Mouse (Mus musculus) 416B (cell line): ENCODE measurements around the gene Klhl30.
A peak's percentile ranks its signal among the peaks of the same experiment; 100 is the strongest.

Source experiments
- DNase-seq: peaks from one replicate; pipeline ENCODE4 v3.0.0; 2011; ENCODE audit warnings: low read depth

Klhl30 gene

GRCm38 (mm10) chr1:91364822-91365644 is 14.2 kb downstream of the Klhl30 start:
- no peak for DNase-seq

GRCm38 (mm10) chr1:91365816-91366214 is 15.0 kb downstream of the Klhl30 start:
- no peak for DNase-seq

GRCm38 (mm10) chr1:91366215-91367108 is 15.6 kb downstream of the Klhl30 start, which contains the start of gene Erfe:
Gene Erfe, plus strand, starts transcription at chr1:91366430.
- DNase-seq, result no peak

- DNase-seq, result no peak
Measured at GRCm38 (mm10) chr1:91367295-91367694, 16.5 kb downstream of the Klhl30 start.

DNA sequence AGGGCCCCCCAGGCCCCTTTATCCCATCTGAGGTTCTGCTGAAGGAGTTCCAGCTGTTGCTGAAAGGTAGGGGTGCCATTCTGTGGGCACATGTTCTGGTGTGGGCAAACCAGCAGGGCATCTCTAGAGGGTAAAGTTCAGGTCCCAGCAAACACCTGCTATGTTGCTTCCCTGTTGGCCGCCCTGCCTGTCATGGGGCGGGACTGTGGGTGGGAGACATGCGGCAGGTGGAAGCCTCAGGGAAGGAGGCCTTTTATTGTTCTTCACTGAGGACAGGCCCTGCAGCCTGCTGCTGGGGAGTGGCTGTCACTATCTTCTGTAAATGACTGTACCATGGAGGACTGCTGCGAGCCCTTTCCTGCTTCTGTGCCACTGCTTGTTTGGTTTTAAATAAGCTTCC is 18.6 kb downstream of the Klhl30 start:
- DNase-seq, result no peak

DNA sequence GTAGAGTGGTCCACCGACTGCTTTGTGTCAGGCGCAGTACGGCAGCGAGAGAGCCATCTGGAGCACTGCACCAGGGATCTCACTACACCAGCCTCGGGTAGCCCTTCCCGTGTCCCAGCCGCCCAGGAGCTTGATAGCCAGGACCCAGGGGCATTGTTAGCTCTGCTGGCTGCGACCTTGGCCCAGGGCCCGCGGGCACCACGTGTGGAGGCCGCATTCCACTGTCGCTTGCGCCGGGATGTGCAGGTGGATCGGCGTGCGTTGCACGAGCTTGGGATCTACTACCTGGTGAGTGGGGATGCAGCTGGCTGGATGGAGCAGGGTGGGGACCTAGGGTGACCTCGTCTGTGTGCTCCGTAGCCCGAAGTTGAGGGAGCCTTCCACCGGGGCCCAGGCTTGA is 19.2 kb downstream of the Klhl30 start:
- no peak for DNase-seq

DNA sequence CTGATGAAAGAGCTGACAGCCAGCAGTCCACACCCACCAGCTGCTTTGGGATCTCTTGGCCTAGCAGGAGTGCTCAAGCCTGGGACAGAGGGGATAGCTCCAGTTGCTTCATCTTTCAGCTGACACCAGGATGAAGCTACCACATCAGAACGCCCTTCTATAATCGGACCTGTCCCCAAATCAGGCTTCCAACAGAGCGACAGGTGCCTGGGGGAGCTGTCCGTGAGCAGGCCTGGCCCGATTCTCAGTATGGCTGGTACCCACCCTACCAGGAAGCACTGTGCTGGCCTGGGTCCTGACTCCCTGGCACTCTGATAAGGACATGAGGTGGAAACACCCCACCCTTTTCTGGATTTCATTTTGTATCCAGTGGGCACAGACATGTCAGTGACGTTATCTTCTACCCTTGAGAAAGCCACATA is 22.6 kb downstream of the Klhl30 start:
- DNase-seq, result no peak

DNA sequence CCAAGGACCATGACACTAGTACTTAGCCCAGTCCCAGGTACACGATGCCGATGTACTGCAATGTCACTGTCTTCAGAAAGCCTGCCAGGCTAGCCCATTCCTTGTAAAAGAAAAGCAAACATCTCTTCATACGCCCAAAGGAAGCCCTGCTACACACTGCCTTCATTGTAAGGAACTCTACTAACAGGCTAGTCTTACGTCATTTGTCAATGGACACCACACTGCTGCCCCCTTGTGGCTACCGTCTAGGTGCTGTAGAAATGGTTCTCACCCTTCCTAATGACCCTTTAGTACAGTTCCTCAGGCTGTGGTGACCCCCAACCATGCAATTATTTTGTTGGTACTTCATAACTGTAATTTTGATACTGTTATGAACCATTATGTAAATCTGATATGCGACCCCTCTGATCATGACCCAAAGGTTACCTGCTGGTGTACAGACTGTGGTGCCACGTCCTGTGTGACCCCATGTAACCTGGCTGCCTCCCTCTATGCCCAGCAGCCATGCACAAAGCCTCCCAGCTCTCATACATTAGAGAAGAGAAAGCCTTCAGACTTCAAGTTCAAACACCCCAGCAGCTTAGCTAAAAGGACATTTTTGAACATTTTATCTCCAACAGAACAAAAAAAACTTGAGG is 29.8 kb downstream of the Klhl30 start:
- peak; percentile 84 for DNase-seq

DNA sequence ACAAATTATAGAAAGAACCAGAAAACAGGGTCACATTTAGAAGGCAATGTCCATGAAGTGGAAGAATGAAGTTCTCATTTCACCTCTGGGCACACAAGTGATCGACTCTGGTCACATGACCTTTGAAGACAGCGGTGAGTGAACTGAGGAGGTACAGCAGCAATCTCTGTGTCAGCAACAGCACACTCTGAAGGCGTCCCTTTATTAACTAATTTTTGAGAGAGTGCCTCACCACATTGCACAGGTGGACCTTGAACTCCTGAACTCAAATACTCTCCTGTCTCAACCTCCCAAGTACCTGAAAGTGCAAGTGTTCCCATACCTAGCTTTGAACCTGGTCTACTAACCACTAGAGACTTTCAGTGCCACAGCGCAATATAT is 30.3 kb downstream of the Klhl30 start:
- no peak for DNase-seq

- no peak for DNase-seq
Measured at GRCm38 (mm10) chr1:91390369-91390768, 39.6 kb downstream of the Klhl30 start.

DNA sequence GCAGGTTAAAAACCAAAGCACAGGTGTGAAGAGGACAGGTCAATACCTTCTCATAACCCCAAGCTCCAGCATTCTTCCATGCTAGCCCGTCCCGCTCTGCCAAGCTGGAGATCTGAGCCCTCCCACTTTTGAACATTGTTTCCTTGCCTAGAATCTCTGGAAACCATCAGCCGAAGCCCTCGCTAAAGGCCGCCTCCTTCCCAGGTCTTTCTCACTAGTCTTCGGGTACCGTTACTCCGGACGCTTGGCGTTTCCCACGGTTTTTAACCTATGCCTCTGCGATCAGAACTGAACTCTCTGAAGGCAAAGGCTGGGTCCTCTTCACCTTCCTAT is 47.1 kb downstream of the Klhl30 start:
- DNase-seq, result no peak

- DNase-seq, result peak; percentile 82
Measured at GRCm38 (mm10) chr1:91398260-91399062, 47.6 kb downstream of the Klhl30 start, which contains the start of gene Ilkap. Gene Ilkap, minus strand, starts transcription at chr1:91398815.

GRCm38 (mm10) chr1:91404976-91405375 is 54.2 kb downstream of the Klhl30 start:
- peak; percentile 51 for DNase-seq

DNA sequence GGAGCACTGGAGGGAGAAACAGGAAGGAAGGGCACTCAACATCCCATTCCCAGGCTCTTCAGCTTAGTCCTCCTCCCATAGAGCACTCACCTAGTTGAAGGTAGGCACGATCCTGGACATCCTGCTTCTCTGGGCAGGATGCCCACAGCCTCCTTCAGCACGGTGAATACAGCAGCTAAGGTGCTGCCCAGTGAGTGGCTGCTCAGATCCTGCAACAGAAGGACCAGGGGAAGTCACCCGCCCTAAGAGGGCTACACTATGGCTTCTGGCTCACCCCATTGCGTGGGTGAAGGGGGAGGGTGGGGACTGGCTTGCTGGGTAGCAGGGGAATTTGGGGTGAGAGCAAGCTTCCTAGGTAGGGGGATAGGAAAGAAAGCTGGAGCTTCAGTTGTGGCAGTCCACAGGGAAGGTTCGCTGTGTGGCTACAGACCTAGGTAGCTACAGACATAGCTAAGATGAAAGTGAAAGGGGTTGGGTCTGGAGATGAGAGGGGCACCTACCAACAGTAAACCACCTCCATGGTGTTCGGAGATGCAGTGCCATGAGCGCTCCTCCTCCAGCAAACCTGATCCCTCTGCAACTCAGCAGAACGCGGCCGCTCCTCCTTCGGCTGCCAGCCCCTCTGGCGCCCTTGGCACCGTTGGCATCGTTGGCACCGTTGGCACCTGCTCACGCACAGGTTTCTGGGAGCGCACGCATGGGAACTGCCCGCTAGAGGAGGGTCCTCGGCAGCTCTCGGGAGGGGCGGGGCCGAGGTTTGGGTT is 54.8 kb downstream of the Klhl30 start:
- DNase-seq, result no peak

- DNase-seq, result no peak
Measured at GRCm38 (mm10) chr1:91407819-91408218, 57.0 kb downstream of the Klhl30 start.

GRCm38 (mm10) chr1:91411631-91412285 is 60.9 kb downstream of the Klhl30 start:
- DNase-seq, result no peak
